Mouse (Mus musculus) lung, adult 2 months (tissue): Measurements from ENCODE around the gene Nmu.

Source experiments
- CTCF ChIP-seq: fragments of 200-500 bp; IDR thresholded peaks from 2 replicates; pipeline ENCODE4 v1.5.1; 2011; ENCODE audit warnings: mild to moderate bottlenecking, low read length, control low read depth; ENCODE audit not compliant: insufficient read depth
- POLR2A ChIP-seq: fragments of 200-500 bp; IDR thresholded peaks from 2 replicates; pipeline ENCODE4 v1.6.1; 2011; ENCODE audit warnings: low read depth, mild to moderate bottlenecking, control low read depth, low read length, borderline replicate concordance; ENCODE audit errors: extremely low read depth

DNA sequence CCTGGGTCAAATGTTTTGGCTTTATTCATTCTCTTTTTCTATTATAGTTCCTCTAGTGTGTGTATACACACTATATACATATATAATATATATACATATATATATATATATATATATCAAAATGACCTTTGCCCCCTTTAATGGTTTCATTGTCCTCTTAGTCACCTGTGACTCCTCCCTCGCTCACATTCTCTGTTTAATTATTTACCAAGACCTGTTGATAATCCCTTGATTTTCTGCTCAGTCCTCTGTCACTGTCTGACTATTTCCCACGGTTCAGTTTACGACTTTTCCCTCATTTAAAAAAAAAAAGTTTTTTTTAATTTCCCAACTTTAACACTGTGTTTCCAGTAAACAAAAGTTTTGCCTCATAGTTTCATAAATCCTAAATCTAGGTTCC is 57.3 kb downstream of the Nmu start:
- no peak for TF ChIP-seq POLR2A
- no peak for TF ChIP-seq CTCF
